Mouse (Mus musculus) CH12.LX (cell line): ENCODE measurements around the gene Fam72a. TPM values are rescaled to one million over a fixed set of nuclear protein-coding genes. Genes with fewer than 3 reads are reported as not detected.
A peak's percentile ranks its signal among the peaks of the same experiment; 100 is the strongest.

Source experiments
- DNase-seq: peaks from one replicate; pipeline ENCODE4 v3.0.0-alpha.2; 2013; ENCODE audit errors: extremely low read depth
- H3K27ac ChIP-seq: 2 replicates; pipeline ENCODE4 v1.5.1; 2012; ENCODE audit warnings: low read depth, mild to moderate bottlenecking, control low read depth, moderate library complexity; ENCODE audit not compliant: insufficient read depth
- H3K27me3 ChIP-seq: replicated peaks from 2 replicates; pipeline ENCODE3; 2012; ENCODE audit warnings: inconsistent platforms
- H3K36me3 ChIP-seq, 2 experiments: replicated peaks in 1 of 2; 2 replicates each; pipeline versions ENCODE3 to v1.6.1; 2012; ENCODE audit warnings: inconsistent platforms in 1 of 2, low read length in 1 of 2, mild to moderate bottlenecking in 1 of 2, mixed read lengths in 1 of 2, moderate library complexity in 1 of 2; ENCODE audit not compliant: control insufficient read depth in 1 of 2, insufficient read depth in 1 of 2
- H3K4me1 ChIP-seq, 2 experiments: 2 replicates each; pipeline ENCODE4 v1.6.1; 2012; ENCODE audit warnings: inconsistent platforms in 1 of 2, moderate library complexity in 1 of 2; ENCODE audit not compliant: insufficient read depth in 2 of 2, control insufficient read depth in 1 of 2
- H3K4me2 ChIP-seq: 2 replicates; pipeline ENCODE4 v1.6.1; 2012; ENCODE audit warnings: low read depth, mild to moderate bottlenecking, control low read depth; ENCODE audit not compliant: poor library complexity, insufficient read depth, severe bottlenecking
- H3K4me3 ChIP-seq, 3 experiments: fragments of 150-350 bp in 1 of 3; sonication (generic) in 1 of 3; replicated peaks in 1 of 3; 2 replicates each; pipeline versions ENCODE3 to v1.5.1; 2011 to 2012; ENCODE audit warnings: low read depth in 2 of 3, low read length in 2 of 3, mild to moderate bottlenecking in 2 of 3, moderate library complexity in 2 of 3, control low read depth in 1 of 3, improper control_type of control experiment in 1 of 3, inconsistent platforms in 1 of 3, mixed read lengths in 1 of 3; ENCODE audit not compliant: poor library complexity in 1 of 3
- H3K79me2 ChIP-seq: replicated peaks from 2 replicates; pipeline ENCODE4 v1.6.1; 2012; ENCODE audit warnings: mild to moderate bottlenecking, moderate library complexity; ENCODE audit not compliant: control insufficient read depth, poor library complexity, insufficient read depth, severe bottlenecking; ENCODE audit errors: extremely low read depth
- H3K9ac ChIP-seq: 2 replicates; pipeline ENCODE4 v1.6.1; 2012; ENCODE audit warnings: low read depth, mild to moderate bottlenecking, control low read depth, moderate library complexity; ENCODE audit not compliant: insufficient read depth
- H3K9me3 ChIP-seq: replicated peaks from 2 replicates; pipeline ENCODE3; 2012; ENCODE audit warnings: low read length, inconsistent platforms, mixed read lengths
- E2F4 ChIP-seq: IDR thresholded peaks from 2 replicates; pipeline ENCODE4 v1.6.1; 2011; ENCODE audit warnings: low read depth, low read length, improper control_type of control experiment; ENCODE audit not compliant: insufficient replicate concordance
- EP300 ChIP-seq: IDR thresholded peaks from 2 replicates; pipeline ENCODE4 v1.6.1; 2011; ENCODE audit warnings: low read length, improper control_type of control experiment
- GABPA ChIP-seq: IDR thresholded peaks from 2 replicates; pipeline ENCODE4 v1.6.1; 2012; ENCODE audit warnings: low read depth, low read length, improper control_type of control experiment, inconsistent platforms; ENCODE audit not compliant: insufficient replicate concordance
- IRF4 ChIP-seq: IDR thresholded peaks from 2 replicates; pipeline ENCODE4 v1.6.1; 2014; ENCODE audit warnings: low read depth, mild to moderate bottlenecking, inconsistent platforms, low read length, improper control_type of control experiment
- JUN ChIP-seq: IDR thresholded peaks from 2 replicates; pipeline ENCODE4 v1.6.1; 2011; ENCODE audit warnings: low read depth, mild to moderate bottlenecking, low read length, improper control_type of control experiment, moderate library complexity; ENCODE audit not compliant: insufficient read depth
- MAX ChIP-seq: IDR thresholded peaks from 2 replicates; pipeline ENCODE4 v1.6.1; 2011; ENCODE audit warnings: low read length, improper control_type of control experiment
- MAZ ChIP-seq: IDR thresholded peaks from 2 replicates; pipeline ENCODE4 v1.6.1; 2012; ENCODE audit warnings: low read depth, mild to moderate bottlenecking, inconsistent platforms, low read length, improper control_type of control experiment, moderate library complexity
- MEF2A ChIP-seq: IDR thresholded peaks from 2 replicates; pipeline ENCODE4 v1.6.1; 2014; ENCODE audit warnings: low read depth, mild to moderate bottlenecking, inconsistent platforms, low read length, improper control_type of control experiment, borderline replicate concordance
- MXI1 ChIP-seq: IDR thresholded peaks from 2 replicates; pipeline ENCODE4 v1.6.1; 2011; ENCODE audit warnings: mild to moderate bottlenecking, low read depth, low read length, improper control_type of control experiment
- MYC ChIP-seq: IDR thresholded peaks from 2 replicates; pipeline ENCODE4 v1.6.1; 2011; ENCODE audit warnings: low read depth, mild to moderate bottlenecking, improper control_type of control experiment, low read length
- POLR2A ChIP-seq: IDR thresholded peaks from 2 replicates; pipeline ENCODE4 v1.6.1; 2011; ENCODE audit warnings: low read depth, mild to moderate bottlenecking, improper control_type of control experiment, low read length
- RCOR1 ChIP-seq: conservative IDR thresholded peaks from 2 replicates; pipeline ENCODE4 v1.6.1; 2012; ENCODE audit warnings: low read depth, mild to moderate bottlenecking, inconsistent platforms, low read length, improper control_type of control experiment
- SMC3 ChIP-seq: IDR thresholded peaks from 2 replicates; pipeline ENCODE4 v1.6.1; 2011; ENCODE audit warnings: low read depth, low read length, improper control_type of control experiment
- TBP ChIP-seq: conservative IDR thresholded peaks from 2 replicates; pipeline ENCODE4 v1.6.1; 2011; ENCODE audit warnings: low read depth, low read length, improper control_type of control experiment
- TCF12 ChIP-seq: IDR thresholded peaks from 2 replicates; pipeline ENCODE4 v1.6.1; 2014; ENCODE audit warnings: low read depth, mild to moderate bottlenecking, inconsistent platforms, low read length, improper control_type of control experiment
- UBTF ChIP-seq: IDR thresholded peaks from 2 replicates; pipeline ENCODE4 v1.6.1; 2012; ENCODE audit warnings: low read depth, mild to moderate bottlenecking, inconsistent platforms, low read length, improper control_type of control experiment, moderate library complexity
- USF2 ChIP-seq: conservative IDR thresholded peaks from 2 replicates; pipeline ENCODE4 v1.6.1; 2011; ENCODE audit warnings: low read depth, low read length, improper control_type of control experiment
- ZC3H11A ChIP-seq: IDR thresholded peaks from 2 replicates; pipeline ENCODE4 v1.6.1; 2012; ENCODE audit warnings: low read depth, mild to moderate bottlenecking, inconsistent platforms, low read length, improper control_type of control experiment
- ZKSCAN1 ChIP-seq: IDR thresholded peaks from 2 replicates; pipeline ENCODE4 v1.6.1; 2012; ENCODE audit warnings: low read depth, inconsistent platforms, low read length, improper control_type of control experiment, borderline replicate concordance
- ZNF384 ChIP-seq: IDR thresholded peaks from 2 replicates; pipeline ENCODE4 v1.6.1; 2012; ENCODE audit warnings: low read depth, low read length, improper control_type of control experiment, inconsistent platforms
- dilution Hi-C: fragments of 300-500 bp; cut with MboI; formaldehyde crosslinking; loops from 2 replicates; pipeline ENCODE4 v1.14.3; 2020; ENCODE audit warnings: low sequenced_read_pairs; ENCODE audit not compliant: extremely low pct_unique_long_range_greater_than_20kb, extremely low pct_ligation_motif_present
- in situ Hi-C: fragments of 300-500 bp; cut with MboI; formaldehyde crosslinking; loops from 3 replicates; pipeline ENCODE4 v1.14.3; 2019; ENCODE audit warnings: low sequenced_read_pairs, low pct_ligation_motif_present, low pct_unique_long_range_greater_than_20kb, mixed read lengths
- polyA plus RNA-seq: library from polyadenylated mRNA; unstranded; fragments of >175 nt; gene quantifications from 2 replicates; pipeline ENCODE4 v1.2.1, GENCODE M21; 2012; ENCODE audit warnings: low read depth; ENCODE audit not compliant: insufficient read length
- total RNA-seq, 2 experiments: library from RNA; depleted of rRNA; stranded (reverse); fragments of 300-350 nt in 1 of 2; fragments of >200 nt in 1 of 2; gene quantifications; 2 replicates each; pipeline ENCODE4 v1.2.3; 2012 to 2014

The Fam72a gene
- total and polyA plus RNA-seq, 3 experiments: 10.5 to 22.4 (median 19.1) TPM

GRCm38 (mm10) chr1:131528561-131529166 lies 961 bp downstream of the Fam72a start:
- Histone ChIP-seq H3K9me3 (no peaks in the 10 kb centered on the region), H3K27me3 (no peaks in the 10 kb centered on the region), H3K4me2 (peak overlapping the region; percentile 38; the same call in 1 of the 2 replicates), H3K9ac (peak overlapping the region; percentile 62), H3K79me2 (peaks cover 53% of the 10 kb centered on the region), H3K36me3 (peaks cover 0 to 21% of the 10 kb centered on the region in 2 experiments), H3K4me3 (peak overlapping the region; percentile 80 to 96 (median 86)), H3K4me1 (peaks cover 2 to 43% of the 10 kb centered on the region in 2 experiments; a peak in 3 of 4 replicates), H3K27ac (no peak overlapping the region)
- no peak for TF ChIP-seq ZC3H11A
- no peak for TF ChIP-seq MEF2A
- in situ Hi-C loops (no loop called here), dilution Hi-C loops (no loop called here)
- no peak for DNase-seq

- Histone ChIP-seq H3K9ac (no peak overlapping the region), H3K4me1 (peaks cover 0 to 19% of the 10 kb centered on the region in 2 experiments; a peak in 2 of 4 replicates), H3K36me3 (peaks cover 19 to 70% of the 10 kb centered on the region in 2 experiments), H3K4me3 (no peak overlapping the region), H3K79me2 (no peaks in the 10 kb centered on the region), H3K27ac (no peak overlapping the region), H3K27me3 (no peaks in the 10 kb centered on the region), H3K9me3 (no peaks in the 10 kb centered on the region), H3K4me2 (no peak overlapping the region)
- no peak for TF ChIP-seq TBP
- no peak for TF ChIP-seq ZNF384
- TF ChIP-seq JUN: no peak
- no peak for TF ChIP-seq MAZ
- no peak for TF ChIP-seq IRF4
- no peak for TF ChIP-seq EP300
- no peak for TF ChIP-seq E2F4
- TF ChIP-seq MEF2A: no peak
- no peak for TF ChIP-seq TCF12
- no peak for TF ChIP-seq ZKSCAN1
- no peak for TF ChIP-seq MAX
- TF ChIP-seq RCOR1: no peak
- no peak for TF ChIP-seq MYC
- no peak for TF ChIP-seq MXI1
- TF ChIP-seq SMC3: no peak
- no peak for TF ChIP-seq USF2
- TF ChIP-seq POLR2A: no peak
- TF ChIP-seq UBTF: no peak
- TF ChIP-seq GABPA: no peak
- in situ Hi-C loops: no loop called here
- DNase-seq: no peak
- dilution Hi-C loops: no loop called here
These were observed 12.1 kb downstream of the Fam72a start for GRCm38 (mm10) chr1:131539771-131540170.
